In the genomic region with DNA sequence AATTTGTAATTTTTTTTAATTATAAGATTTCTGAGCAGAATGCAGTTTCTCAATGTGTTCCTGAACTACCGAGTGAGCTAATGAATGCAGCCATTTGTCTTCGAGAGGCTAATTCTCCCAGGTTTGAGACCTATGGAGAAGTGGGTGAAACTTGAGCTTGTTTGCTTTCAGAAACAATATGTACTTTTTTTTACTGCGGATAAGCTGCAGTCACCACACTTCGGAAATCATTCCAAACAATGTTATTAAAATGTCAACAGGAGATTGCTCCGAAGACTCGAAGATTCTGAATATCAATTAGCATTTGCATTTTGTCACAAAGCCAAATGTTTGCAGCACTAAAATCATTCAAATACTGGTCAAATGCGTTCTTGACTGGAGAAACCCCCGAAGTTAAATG, we compare ENCODE assay signal across 9 mouse cellular contexts. TPM values are rescaled to one million over a fixed set of nuclear protein-coding genes. Genes with fewer than 3 reads are reported as not detected.
DNase-seq lines count a peak whose midpoint lies in the region; ATAC-seq and TF ChIP-seq lines count a peak whose summit lies in the region.
"Had no signal": no experiment of that assay in that cellular context is flagged by ENCODE, and none has a peak within 500 bp of the region (broad histone marks: within the 10 kb centered on the region; RNA-seq: fewer than 3 reads in every experiment).

No protein-coding gene starts in this region.

- ATAC-seq in forebrain, embryonic 12.5 days (ENCODE audit: low FRiP score) = no peak
- no peak for ATAC-seq in limb, embryonic 11.5 days (ENCODE audit: insufficient number of reproducible peaks, low FRiP score, low TSS enrichment, low read depth)
- no peak for ATAC-seq in neural tube, embryonic 15.5 days (ENCODE audit: low FRiP score)
- no peak for ATAC-seq in erythroblast, adult 5-6 weeks (replicated peaks; ENCODE audit: low FRiP score, poor library complexity, severe bottlenecking)

- peaks cover 17% of the 10 kb centered on the region for H3K4me1 ChIP-seq in forebrain, embryonic 12.5 days
- peaks cover 10% of the 10 kb centered on the region; the same call in 1 of the 2 replicates for H3K4me1 ChIP-seq in limb, embryonic 11.5 days (ENCODE audit: control insufficient read depth, insufficient read depth, low read length)
- H3K4me1 ChIP-seq in neural tube, embryonic 15.5 days = peaks cover 11% of the 10 kb centered on the region

- no peaks in the 10 kb centered on the region for H3K36me3 ChIP-seq in forebrain, embryonic 12.5 days (replicated peaks)
- no peaks in the 10 kb centered on the region for H3K36me3 ChIP-seq in limb, embryonic 11.5 days (ENCODE audit: control insufficient read depth, insufficient read depth, low read length)
- no peaks in the 10 kb centered on the region for H3K36me3 ChIP-seq in neural tube, embryonic 15.5 days

- peak overlapping the region; percentile 78 for H3K4me2 ChIP-seq in forebrain, embryonic 12.5 days
- H3K4me2 ChIP-seq in limb, embryonic 11.5 days (ENCODE audit: low read depth, severe bottlenecking) = peak overlapping the region; percentile 78; the same call in 1 of the 2 replicates
- peak overlapping the region; percentile 70 for H3K4me2 ChIP-seq in neural tube, embryonic 15.5 days

- no peak for TF ChIP-seq CTCF in layer of hippocampus, adult 2 months (conservative IDR thresholded peaks at IDR 0.05)

- no peaks in the 10 kb centered on the region for H3K9me3 ChIP-seq in forebrain, embryonic 12.5 days
- no peaks in the 10 kb centered on the region for H3K9me3 ChIP-seq in limb, embryonic 11.5 days (ENCODE audit: control insufficient read depth, low read length)
- no peaks in the 10 kb centered on the region for H3K9me3 ChIP-seq in neural tube, embryonic 15.5 days (replicated peaks)

- peaks cover 5% of the 10 kb centered on the region for H3K27me3 ChIP-seq in forebrain, embryonic 12.5 days
- no peaks in the 10 kb centered on the region for H3K27me3 ChIP-seq in limb, embryonic 11.5 days (ENCODE audit: control insufficient read depth, insufficient read depth, low read length)
- H3K27me3 ChIP-seq in neural tube, embryonic 15.5 days (replicated peaks) = no peaks in the 10 kb centered on the region

- WGBS in forebrain, embryonic 12.5 days = 1% methylated on average over 8 of the region's 8 CpGs
- WGBS in limb, embryonic 11.5 days = under 1% methylated on average over 8 of the region's 8 CpGs
- WGBS in neural tube, embryonic 15.5 days = 2% methylated on average over 8 of the region's 8 CpGs

- peak overlapping the region; percentile 76; the same call in 1 of the 2 replicates for H3K4me3 ChIP-seq in layer of hippocampus, adult 2 months
- H3K4me3 ChIP-seq in forebrain, embryonic 12.5 days (replicated peaks) = peak overlapping the region; percentile 94
- peak overlapping the region; percentile 95 for H3K4me3 ChIP-seq in limb, embryonic 11.5 days (ENCODE audit: low read depth, low read length)
- peak overlapping the region; percentile 94 for H3K4me3 ChIP-seq in neural tube, embryonic 15.5 days (replicated peaks)

- no peak for DNase-seq in layer of hippocampus, adult 2 months (ENCODE audit: low spot score in 2 of 2)
- DNase-seq in layer of hippocampus, postnatal 14 days (ENCODE audit: low spot score in 2 of 2) = no peak
- DNase-seq in limb, embryonic 11.5 days (ENCODE audit: low spot score) = no peak
- no peak for DNase-seq in cerebellum, adult 9-10 months
- DNase-seq in cerebellum, adult 11 months = no peak

- H3K27ac ChIP-seq in layer of hippocampus, adult 2 months = no peak overlapping the region
- peak overlapping the region; percentile 100 for H3K27ac ChIP-seq in forebrain, embryonic 12.5 days
- H3K27ac ChIP-seq in limb, embryonic 11.5 days (replicated peaks; ENCODE audit: low read depth, low read length) = peak overlapping the region; percentile 100
- peak overlapping the region; percentile 99; the same call in 1 of the 2 replicates for H3K27ac ChIP-seq in neural tube, embryonic 15.5 days (replicated peaks)
- H3K27ac ChIP-seq: macrophage had no signal

- 0 out of 2 replicates have a peak overlapping the region, but pooled peaks have one; percentile 21 for H3K9ac ChIP-seq in forebrain, embryonic 12.5 days
- H3K9ac ChIP-seq in limb, embryonic 11.5 days (ENCODE audit: low read length) = no peak overlapping the region
- H3K9ac ChIP-seq in neural tube, embryonic 15.5 days (replicated peaks) = no peak overlapping the region

RNA-seq across cellular contexts. Expression of gene Adgrl2, which starts 0.7 kb away (rescaled TPM):
- 10 to 100 TPM; 56.6 to 58.7 TPM for total RNA-seq in layer of hippocampus, adult 2 months (2021)
- total RNA-seq in layer of hippocampus, postnatal 14 days (2021) = 10 to 100 TPM; 49.1 to 69.6 TPM
- polyA plus RNA-seq in forebrain, embryonic 12.5 days (2016; fragmentation: Nextera tagmentation; extraction: Ambion mirVana) = 103 and 104 TPM in 2 replicates
- 87.9 and 108 TPM in 2 replicates for polyA plus RNA-seq in limb, embryonic 11.5 days (2014; fragmentation: Nextera tagmentation; extraction: Ambion mirVana)
- 136 and 171 TPM in 2 replicates for polyA plus RNA-seq in neural tube, embryonic 15.5 days (2015; fragmentation: Nextera tagmentation; extraction: Ambion mirVana)
- total RNA-seq in erythroblast, adult 5-6 weeks (2015; ENCODE audit: low replicate concordance) = 0.58 and 1.3 TPM in 2 replicates
- 0.84 and 2.0 TPM in 2 replicates for total RNA-seq in erythroblast, adult 5-6 weeks (2017; ENCODE audit: low replicate concordance)

Comparison
In these comparisons a context has a peak if more than half of its experiments do, and no peak if none do; other contexts are left out.
1. RNA of gene Adgrl2, which starts 0.7 kb away (total RNA-seq): 49.1 to 69.6 TPM in layer of hippocampus, postnatal 14 days and 56.6 to 58.7 TPM in layer of hippocampus, adult 2 months; 0.58 to 2.0 TPM in erythroblast, adult 5-6 weeks; every median in the first group is over 10 times any median in the second.
2. Peak in every context shown above with its lines, with median percentiles within 50 percentile points of each other: H3K4me3 ChIP-seq and H3K4me2 ChIP-seq.